In genomic region chr1:178703496-178703895, GRCm38 (mm10) we compare ENCODE assay signal across 14 mouse cellular contexts.
A peak's percentile ranks its signal among the peaks of the same experiment; 100 is the strongest.
DNase-seq lines count a peak whose midpoint lies in the region.
"Had no signal": no experiment of that assay in that cellular context is flagged by ENCODE, and none has a peak within 500 bp of the region (broad histone marks: within the 10 kb centered on the region; RNA-seq: fewer than 3 reads in every experiment).

No protein-coding gene starts in this region.

- peak; percentile 56 for DNase-seq in embryo, embryonic 10 days (ENCODE audit: low spot score)
- DNase-seq in embryo, embryonic 9.5 days (ENCODE audit: extremely low spot score): no peak
- peak; percentile 31 for DNase-seq in kidney, postnatal 14 days
- no peak for DNase-seq in kidney, adult 18-20 months
- DNase-seq in retina, embryonic 14.5 days (ENCODE audit: low spot score): peak; percentile 54
- no peak for DNase-seq in left cerebral cortex, adult 11 months (ENCODE audit: low spot score)
- DNase-seq: adrenal gland, adult 8-10 months; adrenal gland, postnatal 25 days; cerebellum, adult 11-12 months; cerebellum, adult 8-10 months; cerebellum, postnatal 14 days; gastrocnemius, postnatal 25 days; heart, adult 18-20 months; heart, postnatal 36 days had no signal

Comparison
In these comparisons a context has a peak if more than half of its experiments do, and no peak if none do; other contexts are left out.
1. DNase-seq: peak in embryo, embryonic 10 days (single experiment), kidney, postnatal 14 days (single experiment) and retina, embryonic 14.5 days (single experiment); none in embryo, embryonic 9.5 days (single experiment), kidney, adult 18-20 months (single experiment) and left cerebral cortex, adult 11 months (single experiment).